Mouse (Mus musculus) mature B cell (primary cell): ENCODE results near the gene Wfdc1.

Experiments used
- in situ Hi-C: fragments of 300-500 bp; cut with MboI; formaldehyde crosslinking; loops from 2 replicates; pipeline ENCODE4 v1.14.3; 2019

The Wfdc1 gene

GRCm38 (mm10) chr8:119736348-119736917 lies 70.3 kb downstream of the Wfdc1 start:
- in situ Hi-C loops = no loop called here

- in situ Hi-C loops = no loop called here
Measured at GRCm38 (mm10) chr8:119737093-119737900, 71.1 kb downstream of the Wfdc1 start.
